Mouse (Mus musculus): ENCODE measurements around the gene Tgfbrap1.
"Not testable (repeated sequence)": the region's sequence is repeated elsewhere in the genome, so short reads cannot be mapped to it uniquely, and the experiment has no call there.

The Tgfbrap1 gene

GRCm38 (mm10) chr1:43098031-43098984, at the start of gene Tgfbrap1, which contains the start of gene AI597479:
Gene Tgfbrap1 (minus strand): TSS chr1:43098637.
Gene AI597479 (plus strand): TSS chr1:43098710.
- DNase-seq (ENCODE audit: low spot score in 2 of 2): peak; percentile 95 to 96

- no peak for DNase-seq (ENCODE audit: low spot score in 2 of 2)
Observed at GRCm38 (mm10) chr1:43147474-43147873, 49.0 kb upstream of the Tgfbrap1 start.

GRCm38 (mm10) chr1:43145388-43145787, 47.0 kb upstream of the Tgfbrap1 start:
- DNase-seq (ENCODE audit: low spot score in 2 of 2): no peak

DNA sequence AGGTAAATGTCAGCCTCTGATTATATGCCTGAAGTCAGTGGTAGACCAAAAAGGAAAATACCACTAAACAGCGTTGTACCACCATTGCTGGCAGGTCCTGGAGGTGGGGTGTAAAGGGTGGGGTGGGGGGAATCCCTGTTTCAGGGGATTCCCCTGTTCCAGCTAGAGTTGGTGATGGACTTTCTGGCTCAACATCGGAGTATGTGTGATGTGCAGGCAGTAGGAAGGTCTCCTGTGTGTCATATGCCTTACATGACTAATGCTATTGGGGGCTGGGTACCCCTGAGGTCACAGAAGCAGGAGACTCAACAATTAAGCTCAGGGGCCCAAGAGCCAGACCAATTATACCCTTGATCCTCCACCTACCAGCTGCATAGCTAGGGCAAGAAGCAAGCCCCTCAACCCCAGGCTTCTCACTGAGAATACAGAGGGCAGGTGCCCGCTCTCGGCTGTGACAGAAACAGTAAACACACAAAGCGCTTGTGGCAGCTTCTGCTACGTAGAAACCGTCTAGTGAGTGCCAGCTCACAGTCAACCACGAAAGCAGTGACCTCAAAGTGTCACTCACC, 46.0 kb upstream of the Tgfbrap1 start:
- no peak for DNase-seq (ENCODE audit: low spot score in 2 of 2)

DNA sequence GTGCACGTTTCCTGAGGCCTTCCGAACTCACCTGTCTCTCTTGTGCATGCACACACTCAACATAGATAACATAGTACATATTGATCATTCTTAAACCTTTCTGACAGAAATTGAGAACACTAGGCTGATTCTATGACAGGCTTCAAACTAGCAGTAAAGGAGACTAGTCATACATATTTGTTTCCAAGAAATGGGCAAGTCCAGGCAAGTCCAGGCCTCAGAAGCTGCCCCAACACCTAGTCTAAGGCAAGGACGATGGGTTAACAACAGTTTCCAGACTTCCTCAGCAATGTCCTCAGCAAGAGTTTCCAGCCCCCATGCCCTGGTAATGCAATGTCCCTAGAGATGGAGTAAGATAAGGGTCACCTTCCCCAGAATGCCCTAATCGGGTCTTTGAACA, 45.4 kb upstream of the Tgfbrap1 start:
- DNase-seq (ENCODE audit: low spot score in 2 of 2): no peak

- DNase-seq (ENCODE audit: low spot score in 2 of 2): no peak
Observed at GRCm38 (mm10) chr1:43143284-43143683, 44.8 kb upstream of the Tgfbrap1 start.

DNA sequence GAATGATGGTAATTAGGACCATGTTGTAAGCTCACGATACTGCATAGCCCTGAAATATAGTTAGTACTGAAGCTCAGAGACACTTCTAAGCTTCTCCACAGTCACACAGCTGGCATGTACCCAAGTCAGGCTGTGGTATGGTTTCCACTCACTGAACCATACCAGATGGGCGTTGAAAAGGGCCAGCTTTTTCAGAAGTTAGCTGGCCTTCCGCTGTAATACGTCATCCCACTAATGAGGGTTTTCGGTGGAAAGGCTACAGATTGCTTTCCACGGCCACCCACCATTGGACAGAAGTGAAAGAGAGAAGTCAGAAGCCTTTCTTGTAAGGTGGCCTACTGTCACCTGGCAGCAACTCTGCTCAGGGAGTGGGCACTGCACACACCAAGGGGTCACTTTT, 44.4 kb upstream of the Tgfbrap1 start:
- DNase-seq (ENCODE audit: low spot score in 2 of 2): no peak

- DNase-seq (ENCODE audit: low spot score in 2 of 2): no peak
Observed at GRCm38 (mm10) chr1:43141555-43141961, 43.1 kb upstream of the Tgfbrap1 start.

GRCm38 (mm10) chr1:43139587-43140266, 41.3 kb upstream of the Tgfbrap1 start:
- peak; percentile 84 to 93 for DNase-seq (ENCODE audit: low spot score in 2 of 2)

- DNase-seq (ENCODE audit: low spot score in 2 of 2): no peak
Observed at GRCm38 (mm10) chr1:43138268-43138812, 39.9 kb upstream of the Tgfbrap1 start.

DNA sequence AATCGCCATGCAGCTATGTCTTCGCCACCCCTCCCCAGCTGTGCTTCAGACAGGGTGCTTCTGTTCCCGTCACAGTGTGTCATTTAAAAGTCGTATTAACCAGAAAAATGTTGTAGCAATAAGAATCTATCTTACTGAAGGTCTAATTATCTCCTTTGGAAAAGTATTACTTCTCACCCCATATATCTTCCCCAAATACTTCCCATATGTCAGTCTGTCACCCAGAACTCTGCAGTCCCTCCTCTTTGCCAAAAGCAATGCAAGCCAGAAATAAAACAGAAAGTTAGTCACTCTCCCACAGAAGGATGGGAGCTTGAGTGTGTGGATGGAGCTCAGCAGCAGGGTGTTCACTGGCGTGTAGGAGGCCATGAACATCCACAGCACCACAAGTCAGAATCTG, 38.9 kb upstream of the Tgfbrap1 start:
- peak; percentile 59 to 80 for DNase-seq (ENCODE audit: low spot score in 2 of 2)

DNA sequence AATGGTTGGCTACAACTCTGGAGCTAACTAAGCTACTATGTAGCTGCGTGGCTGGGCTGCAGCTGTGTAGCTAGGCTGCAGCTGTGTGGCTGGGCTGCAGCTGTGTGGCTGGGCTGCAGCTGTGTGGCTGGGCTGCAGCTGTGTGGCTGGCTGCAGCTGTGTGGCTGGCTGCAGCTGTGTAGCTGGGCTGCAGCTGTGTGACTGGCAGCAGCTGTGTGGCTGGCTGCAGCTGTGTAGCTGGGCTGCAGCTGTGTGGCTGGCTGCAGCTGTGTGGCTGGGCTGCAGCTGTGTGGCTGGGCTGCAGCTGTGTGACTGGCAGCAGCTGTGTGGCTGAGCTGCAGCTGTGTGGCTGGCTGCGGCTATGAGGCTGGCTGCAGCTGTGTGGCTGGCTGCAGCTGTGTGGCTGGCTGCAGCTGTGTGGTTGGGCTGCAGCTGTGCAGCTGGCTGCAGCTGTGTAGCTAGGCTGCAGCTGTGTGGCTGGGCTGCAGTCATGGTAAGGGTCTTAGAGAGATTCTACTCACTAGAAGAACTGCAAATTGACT, 38.1 kb upstream of the Tgfbrap1 start:
- DNase-seq (ENCODE audit: low spot score in 2 of 2): not testable (repeated sequence)

DNA sequence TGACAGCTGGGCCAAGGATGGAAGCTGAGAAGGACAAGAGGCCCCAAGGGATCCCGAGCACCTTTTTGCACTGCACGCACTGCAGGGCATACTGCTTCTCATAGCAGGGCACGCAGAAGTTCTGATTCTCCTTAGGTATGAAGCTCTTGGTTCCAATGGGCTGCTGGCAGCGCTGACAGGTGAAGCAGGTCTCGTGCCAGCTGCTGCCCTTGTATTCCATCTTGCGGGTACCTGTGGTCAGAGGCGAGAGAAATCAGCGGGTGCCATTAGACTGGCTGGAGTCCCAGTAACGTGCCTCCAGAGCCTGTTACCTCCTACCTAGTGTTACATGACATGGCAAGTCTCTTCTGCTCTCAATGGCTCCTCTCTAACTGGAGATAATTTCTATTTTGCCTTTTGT, 33.2 kb upstream of the Tgfbrap1 start:
- DNase-seq (ENCODE audit: low spot score in 2 of 2): no peak

GRCm38 (mm10) chr1:43130219-43130981, 32.0 kb upstream of the Tgfbrap1 start:
- DNase-seq (ENCODE audit: low spot score in 2 of 2): peak in 1 of 2 experiments; percentile 48

DNA sequence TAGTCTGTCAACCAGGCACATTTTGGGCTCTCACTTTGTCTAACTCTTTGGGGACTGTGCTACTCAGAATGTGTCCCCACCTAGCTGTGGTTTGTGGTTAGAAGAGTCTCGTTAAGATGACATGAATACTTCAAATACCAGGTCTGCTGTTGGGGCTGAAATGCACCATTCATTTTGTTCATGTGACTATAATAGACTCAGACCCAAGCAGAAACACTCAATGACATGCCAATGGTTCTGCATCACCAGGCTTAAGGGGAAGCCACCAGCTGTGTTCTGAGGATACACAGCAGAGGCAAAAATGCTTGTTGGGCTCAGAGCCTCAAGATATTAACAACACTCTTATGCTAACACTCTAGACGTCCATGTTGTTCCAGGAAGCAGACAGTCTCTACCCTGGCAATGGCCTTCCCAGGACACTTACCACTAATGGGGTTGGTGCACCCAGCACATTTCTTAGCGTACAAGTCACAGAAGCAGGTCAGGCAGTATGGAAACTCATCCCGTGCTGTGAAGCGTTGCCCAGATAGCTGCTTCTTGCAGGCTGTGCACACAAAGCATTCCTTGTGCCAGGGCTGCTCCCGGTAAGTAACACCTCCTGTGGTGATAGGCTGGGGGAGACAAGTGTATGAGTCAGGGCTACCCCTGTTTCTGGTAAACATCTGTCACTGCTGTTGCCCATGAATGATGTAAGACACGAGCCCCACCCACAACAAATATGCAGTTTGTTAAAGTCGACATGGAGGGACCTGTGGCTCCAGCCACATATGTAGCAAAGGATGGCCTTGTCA, 29.6 kb upstream of the Tgfbrap1 start:
- DNase-seq (ENCODE audit: low spot score in 2 of 2): no peak

- no peak for DNase-seq (ENCODE audit: low spot score in 2 of 2)
Observed at GRCm38 (mm10) chr1:43127196-43127595, 28.8 kb upstream of the Tgfbrap1 start.

DNA sequence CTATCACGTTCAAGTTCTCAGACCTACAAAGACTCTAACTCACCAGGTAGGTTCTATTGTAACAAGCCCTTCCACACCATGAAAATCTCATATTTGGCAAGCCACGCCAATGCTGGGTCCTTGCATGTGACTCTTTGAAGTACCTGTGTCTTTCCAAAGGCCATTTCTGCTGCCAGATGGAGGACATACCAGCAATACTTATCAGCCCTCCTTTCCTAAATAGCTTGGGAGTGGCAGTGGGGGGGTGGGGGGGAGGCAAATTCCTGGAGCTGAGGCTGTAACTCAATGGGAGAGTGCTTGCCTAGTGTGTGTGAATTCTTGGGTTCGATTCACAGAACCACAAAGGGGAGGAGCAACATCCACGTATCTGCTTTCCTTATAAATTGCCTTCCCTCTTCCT, 26.3 kb upstream of the Tgfbrap1 start:
- no peak for DNase-seq (ENCODE audit: low spot score in 2 of 2)

- DNase-seq (ENCODE audit: low spot score in 2 of 2): no peak
Observed at GRCm38 (mm10) chr1:43122616-43123015, 24.2 kb upstream of the Tgfbrap1 start.

DNA sequence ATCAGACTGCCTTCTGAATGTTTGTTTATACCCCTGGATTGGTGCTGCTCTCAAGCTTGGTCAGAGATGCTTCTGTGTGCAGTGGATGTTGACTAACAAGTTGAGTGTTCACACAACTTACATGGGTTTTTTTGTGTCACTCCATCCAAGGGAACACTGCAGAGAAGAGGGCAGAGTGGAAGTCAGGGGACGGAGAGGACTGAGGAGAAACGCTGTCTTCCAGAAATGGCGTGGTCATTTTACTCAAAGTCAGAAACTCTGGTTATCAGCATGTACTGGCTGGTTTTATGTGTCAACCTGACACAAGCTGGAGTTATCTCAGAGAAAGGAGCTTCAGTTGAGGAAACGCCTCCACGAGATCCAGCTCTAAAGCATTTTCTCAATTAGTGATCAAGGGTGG, 22.5 kb upstream of the Tgfbrap1 start:
- DNase-seq (ENCODE audit: low spot score in 2 of 2): no peak

GRCm38 (mm10) chr1:43117435-43117834, 19.0 kb upstream of the Tgfbrap1 start:
- no peak for DNase-seq (ENCODE audit: low spot score in 2 of 2)
